Mouse (Mus musculus): ENCODE results near the gene Cpne4.

DNA sequence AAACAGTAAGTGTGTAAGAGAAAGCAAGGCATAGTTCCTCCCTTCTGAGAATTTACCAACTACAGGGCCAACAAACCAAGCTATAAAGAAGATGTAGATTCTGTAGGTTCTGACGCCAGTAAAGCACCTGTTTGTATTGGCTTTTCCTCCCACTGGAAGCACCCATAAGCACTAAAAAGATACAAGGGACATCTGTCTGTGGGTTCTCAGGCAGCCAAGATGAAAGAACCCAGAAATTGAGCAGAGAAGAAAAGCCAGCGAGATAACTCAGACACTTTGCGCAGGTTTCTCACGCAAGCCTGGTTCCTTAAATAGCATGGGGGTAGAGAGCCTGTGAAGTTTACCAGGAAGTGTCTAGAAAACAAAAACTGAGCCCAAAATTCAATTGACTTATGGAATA is 374.1 kb downstream of the Cpne4 start:
- TF ChIP-seq CTCF (IDR thresholded peaks at IDR 0.05; ENCODE audit: borderline replicate concordance, insufficient read depth, low read length) (no peak), POLR2A (IDR thresholded peaks at IDR 0.05; ENCODE audit: low read depth, low read length) (no peak)
